Mouse (Mus musculus) stomach, postnatal 0 days (tissue): ENCODE measurements around the gene C1qtnf5. TPM values are rescaled to one million over a fixed set of nuclear protein-coding genes. Genes with fewer than 3 reads are reported as not detected.

Experiments used
- ATAC-seq: fragments of 200-750 bp; cut with Nextera tagmentation; 2 replicates; pipeline ENCODE4 v1.8.0; 2017; ENCODE audit not compliant: low FRiP score, low TSS enrichment
- DNase-seq: peaks from one replicate; pipeline ENCODE4 v3.0.0-alpha.2; 2016; ENCODE audit warnings: low spot score
- H3K27ac ChIP-seq: fragments of 300-500 bp; sonication (generic); replicated peaks from 2 replicates; pipeline ENCODE4 v1.5.1; 2014; ENCODE audit warnings: mild to moderate bottlenecking, control low read depth
- H3K27me3 ChIP-seq: fragments of 300-500 bp; sonication (generic); 2 replicates; pipeline ENCODE4 v1.6.1; 2014; ENCODE audit warnings: low read length; ENCODE audit not compliant: control insufficient read depth, insufficient read depth
- H3K36me3 ChIP-seq: fragments of 300-500 bp; sonication (generic); 2 replicates; pipeline ENCODE4 v1.6.1; 2014; ENCODE audit warnings: low read length, mixed read lengths; ENCODE audit not compliant: control insufficient read depth, insufficient read depth
- H3K4me1 ChIP-seq: fragments of 300-500 bp; sonication (generic); replicated peaks from 2 replicates; pipeline ENCODE4 v1.6.1; 2014; ENCODE audit warnings: antibody characterized with exemption; ENCODE audit not compliant: control insufficient read depth, insufficient read depth
- H3K4me2 ChIP-seq: fragments of 300-500 bp; sonication (generic); replicated peaks from 2 replicates; pipeline ENCODE4 v1.6.1; 2014; ENCODE audit warnings: low read depth, mild to moderate bottlenecking, control low read depth, moderate library complexity
- H3K4me3 ChIP-seq: fragments of 300-500 bp; sonication (generic); 2 replicates; pipeline ENCODE4 v1.5.1; 2014; ENCODE audit warnings: low read depth, low read length, control low read depth
- H3K9ac ChIP-seq: fragments of 300-500 bp; sonication (generic); 2 replicates; pipeline ENCODE4 v1.6.1; 2014; ENCODE audit warnings: mild to moderate bottlenecking, low read length, control low read depth, mixed read lengths
- H3K9me3 ChIP-seq: fragments of 300-500 bp; sonication (generic); 2 replicates; pipeline ENCODE4 v1.6.1; 2016; ENCODE audit warnings: low read length; ENCODE audit not compliant: control insufficient read depth
- CTCF ChIP-seq: IDR thresholded peaks from 2 replicates; pipeline ENCODE4 v1.5.1; 2016; ENCODE audit warnings: antibody characterized with exemption, low read depth, mild to moderate bottlenecking, moderate library complexity
- EP300 ChIP-seq: optimal IDR thresholded peaks from 2 replicates; pipeline ENCODE3; 2016; ENCODE audit warnings: antibody characterized with exemption
- WGBS: fragments of 180-500 bp; shearing (Covaris S2); extraction: QIAGEN DNeasy Blood & Tissue Kit; methylation state at CpG from one replicate; pipeline ENCODE4 v1.1.7; 2014; 5-methylcytosine and 5-hydroxymethylcytosine counted together
- polyA plus RNA-seq: library from polyadenylated mRNA; unstranded; fragments of >200 nt; fragmentation: Nextera tagmentation; extraction: Ambion mirVana; gene quantifications from 2 replicates; pipeline ENCODE4 v1.2.1, GENCODE M21; 2015

C1qtnf5 gene
- polyA plus RNA-seq, 1 experiment from 2014 or later, result 5.3 TPM

GRCm38 (mm10) chr9:44085741-44086665, 21.0 kb upstream of the C1qtnf5 start:
- no peak for ATAC-seq
- Histone ChIP-seq H3K4me2 (peak overlapping the region; percentile 98), H3K9ac (peak overlapping the region; percentile 79; the same call in 1 of the 2 replicates), H3K27ac (no peak overlapping the region), H3K9me3 (no peaks in the 10 kb centered on the region), H3K4me3 (peak overlapping the region; percentile 61), H3K4me1 (peaks cover 8% of the 10 kb centered on the region; the same call in 1 of the 2 replicates), H3K27me3 (no peaks in the 10 kb centered on the region), H3K36me3 (no peaks in the 10 kb centered on the region)
- DNase-seq, result no peak
- TF ChIP-seq EP300, result no peak
- TF ChIP-seq CTCF, result no peak
- 70% methylated on average over 15 of the region's 15 CpGs for WGBS

GRCm38 (mm10) chr9:44086960-44087359, 20.1 kb upstream of the C1qtnf5 start:
- H3K9me3 ChIP-seq, result no peaks in the 10 kb centered on the region
- TF ChIP-seq EP300, result no peak
- no peak for TF ChIP-seq CTCF
- H3K9ac ChIP-seq, result no peak overlapping the region

GRCm38 (mm10) chr9:44087761-44088455, 19.1 kb upstream of the C1qtnf5 start:
- peaks cover 8% of the 10 kb centered on the region; the same call in 1 of the 2 replicates for H3K4me1 ChIP-seq
- no peaks in the 10 kb centered on the region; the same call in 1 of the 2 replicates for H3K36me3 ChIP-seq
- H3K4me2 ChIP-seq, result 0 out of 2 replicates have a peak overlapping the region, but pooled peaks have one; percentile 17
- no peak for TF ChIP-seq CTCF
- TF ChIP-seq EP300, result no peak
- no peak overlapping the region for H3K9ac ChIP-seq
- H3K27ac ChIP-seq, result 0 out of 2 replicates have a peak overlapping the region, but pooled peaks have one; percentile 18
- H3K9me3 ChIP-seq, result no peaks in the 10 kb centered on the region
- H3K27me3 ChIP-seq, result no peaks in the 10 kb centered on the region
- peak; percentile 49 for DNase-seq
- H3K4me3 ChIP-seq, result no peak overlapping the region
- WGBS, result 12% methylated on average over 15 of the region's 15 CpGs
- no peak for ATAC-seq

More at GRCm38 (mm10) chr9:44086960-44087359, 20.1 kb upstream of the C1qtnf5 start:
- DNase-seq (peak; percentile 64), ATAC-seq (no peak)
- no peak overlapping the region for H3K4me3 ChIP-seq
- 62% methylated on average over 10 of the region's 10 CpGs for WGBS
- H3K4me1 ChIP-seq, result peaks cover 8% of the 10 kb centered on the region; the same call in 1 of the 2 replicates
- no peaks in the 10 kb centered on the region for H3K27me3 ChIP-seq
- H3K36me3 ChIP-seq, result no peaks in the 10 kb centered on the region
- H3K27ac ChIP-seq, result no peak overlapping the region
- no peak overlapping the region for H3K4me2 ChIP-seq

DNA sequence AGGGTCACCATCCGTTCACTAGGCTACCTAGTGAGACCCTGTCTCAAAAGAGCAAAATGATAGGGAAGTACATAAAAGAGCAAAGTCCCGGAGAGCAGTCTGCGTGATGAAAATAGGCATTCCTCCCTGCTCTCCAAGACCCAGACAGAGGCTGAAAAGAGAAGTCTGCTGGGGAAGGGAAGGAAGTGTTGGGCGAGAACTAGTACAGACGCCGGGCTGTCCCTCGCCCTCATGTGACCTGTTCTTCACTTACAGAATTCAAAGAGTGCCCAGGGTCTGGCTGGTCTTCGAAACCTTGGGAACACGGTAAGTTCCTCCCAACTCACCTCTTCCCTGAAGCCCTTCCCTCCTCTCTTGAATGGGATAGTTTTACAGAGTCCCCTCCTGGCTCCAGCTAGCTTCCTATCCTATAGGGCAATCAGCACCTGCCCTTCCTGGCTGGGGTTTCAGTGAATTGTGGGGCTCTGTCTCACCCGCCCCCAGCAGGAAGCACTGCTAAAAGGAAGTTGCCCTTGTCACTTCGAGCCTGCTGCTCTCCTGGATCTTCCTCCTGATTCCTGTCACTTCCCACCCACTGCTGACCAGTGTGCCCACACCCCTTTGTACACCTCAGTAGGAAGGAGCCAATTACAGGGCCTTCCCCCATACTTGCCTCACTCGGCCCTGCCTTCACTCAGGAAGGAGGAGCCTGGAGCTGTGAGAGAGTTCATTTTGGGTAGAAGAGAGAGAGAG, 18.0 kb upstream of the C1qtnf5 start:
- Histone ChIP-seq H3K27me3 (no peaks in the 10 kb centered on the region), H3K4me3 (no peak overlapping the region), H3K27ac (peak overlapping the region; percentile 9; the same call in 1 of the 2 replicates), H3K36me3 (no peaks in the 10 kb centered on the region; the same call in 1 of the 2 replicates), H3K4me1 (peaks cover 8% of the 10 kb centered on the region; the same call in 1 of the 2 replicates), H3K9me3 (no peaks in the 10 kb centered on the region), H3K9ac (no peak overlapping the region), H3K4me2 (no peak overlapping the region)
- ATAC-seq (no peak), DNase-seq (no peak)
- TF ChIP-seq CTCF, result no peak
- no peak for TF ChIP-seq EP300
- 69% methylated on average over 12 of the region's 12 CpGs for WGBS
